Mouse (Mus musculus) left cerebral cortex, postnatal 4 days (tissue): ENCODE results near the gene Ube3b. TPM values are rescaled to one million over a fixed set of nuclear protein-coding genes. Genes with fewer than 3 reads are reported as not detected.

Experiments used
- DNase-seq: peaks from one replicate; pipeline ENCODE4 v3.0.0-alpha.2; 2022
- intact Hi-C: fragments of 180-260 bp; cut with DNase I; formaldehyde crosslinking; loops from one replicate; pipeline ENCODE4 v1.15.1; 2025
- total RNA-seq, 2 experiments: library from RNA; stranded (reverse); gene quantifications; 2 replicates each; pipeline ENCODE4 v1.2.3; 2021

Gene Ube3b
- total RNA-seq, 2 experiments from 2014 or later, result 67.7 to 68.4 TPM

DNA sequence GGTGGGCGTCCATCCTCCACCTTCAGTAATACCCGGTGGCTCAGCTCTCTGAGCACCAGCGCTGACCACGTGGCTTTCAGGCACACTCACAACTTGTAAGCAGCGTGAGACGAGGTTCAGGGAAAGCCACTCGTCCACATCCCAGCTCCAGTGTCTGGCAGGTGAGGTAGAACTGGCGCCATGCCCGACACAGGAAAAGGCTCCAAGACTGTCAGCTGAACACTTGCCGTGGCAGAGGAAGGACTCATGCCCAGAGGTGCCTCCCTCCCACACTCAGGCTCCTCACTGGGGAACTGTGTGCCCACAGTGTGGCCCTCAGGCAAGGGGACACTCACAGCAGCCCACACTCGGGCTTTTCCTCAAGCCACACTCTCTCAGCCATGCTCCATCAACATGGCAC is 7.2 kb upstream of the Ube3b start:
- intact Hi-C loops, result no loop called here
- DNase-seq, result no peak

DNA sequence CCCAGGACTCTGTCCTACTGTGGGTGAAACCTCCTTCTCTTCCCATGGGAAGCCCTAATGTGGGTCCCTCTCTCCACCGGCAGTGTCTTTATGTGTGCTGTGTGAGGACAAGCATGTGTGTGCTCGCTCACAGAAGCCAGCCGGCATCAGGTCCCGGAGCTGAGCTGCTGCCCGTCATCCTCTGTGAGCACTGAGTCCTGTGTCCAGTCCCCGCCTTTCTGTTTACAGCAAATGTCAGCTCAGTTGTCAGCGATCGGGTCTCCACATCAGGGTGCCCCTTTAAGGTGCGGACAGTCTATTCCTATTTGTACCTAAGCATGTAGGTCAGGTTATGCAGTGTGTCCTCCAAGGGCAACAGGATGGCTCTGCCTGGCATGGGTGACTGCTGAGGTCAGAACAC is 6.8 kb upstream of the Ube3b start:
- no peak for DNase-seq

GRCm38 (mm10) chr5:114374409-114375213 is 5.8 kb upstream of the Ube3b start:
- intact Hi-C loops, result no loop called here
- no peak for DNase-seq

More for the DNA sequence above, 6.8 kb upstream of the Ube3b start:
- intact Hi-C loops, result no loop called here

DNA sequence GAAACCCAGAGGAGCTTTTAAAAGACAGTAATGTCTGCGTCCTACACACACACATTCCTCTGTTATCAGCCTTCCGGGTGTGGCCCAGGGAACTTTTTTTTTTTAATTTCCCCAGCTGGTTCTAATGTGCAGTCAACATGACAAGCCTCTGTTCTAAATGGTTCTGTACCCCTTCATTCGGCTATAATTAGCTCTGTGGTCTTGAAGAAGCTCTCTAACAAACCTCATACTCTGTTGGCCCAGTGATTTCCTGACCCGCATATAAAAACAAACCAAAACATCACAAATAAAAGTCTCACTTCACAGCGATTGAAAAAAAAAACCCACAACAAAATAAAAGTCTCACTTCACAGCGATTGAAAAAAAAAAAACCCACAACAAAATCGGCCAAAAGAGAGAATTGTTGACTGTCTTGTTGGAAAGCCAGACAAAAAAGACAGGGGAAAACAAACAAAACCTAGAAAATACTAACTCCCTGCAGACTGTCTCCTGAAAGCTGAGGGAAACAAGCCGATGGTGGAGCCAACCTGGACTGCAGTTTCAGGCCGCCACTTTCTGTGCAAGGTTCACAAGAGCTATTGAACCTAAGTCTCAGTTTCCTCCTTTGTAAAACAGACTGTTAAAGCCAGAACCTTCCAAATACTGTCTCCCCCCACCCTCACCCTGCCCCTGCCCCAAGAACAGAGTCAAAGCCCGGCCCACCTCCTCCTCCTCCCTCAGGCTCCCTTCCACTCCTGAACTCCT is 2.1 kb upstream of the Ube3b start:
- no peak for DNase-seq
- intact Hi-C loops, result no loop called here

GRCm38 (mm10) chr5:114378936-114379335 is 1.5 kb upstream of the Ube3b start:
- no peak for DNase-seq
- intact Hi-C loops, result no loop called here

DNA sequence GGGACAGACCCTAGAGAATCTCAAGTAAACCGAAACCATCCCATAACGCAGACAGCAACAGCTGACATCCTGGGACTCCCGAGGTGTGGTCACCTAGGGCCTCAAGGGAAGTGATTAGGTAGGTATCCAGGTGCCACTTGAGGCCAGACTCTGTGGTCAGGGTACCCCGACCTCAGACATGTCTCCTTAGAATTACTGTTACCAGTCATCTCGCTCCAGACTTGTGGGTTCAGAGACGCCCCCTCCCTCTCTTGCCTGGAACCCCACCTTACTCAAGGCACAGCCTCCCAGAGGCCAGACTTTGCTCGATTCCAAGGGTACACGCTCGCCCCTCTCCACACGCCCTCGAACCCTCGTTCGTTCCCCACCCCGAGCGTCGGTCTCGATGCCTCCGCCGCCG is 644 bp upstream of the Ube3b start:
- intact Hi-C loops, result loop anchor here (5.0 kb wide), 1 partner anchor 67 kb away; no protein-coding TSS in a partner anchor
- DNase-seq, result no peak

- no peak for DNase-seq
- intact Hi-C loops, result loop anchor here (5.0 kb wide), 1 partner anchor 69 kb away; no protein-coding TSS in a partner anchor
Observed at GRCm38 (mm10) chr5:114381013-114381351, 575 bp downstream of the Ube3b start.

GRCm38 (mm10) chr5:114383184-114383904 is 2.9 kb downstream of the Ube3b start:
- DNase-seq, result peak; percentile 36
- intact Hi-C loops, result loop anchor here (5.0 kb wide), 1 partner anchor 71 kb away; no protein-coding TSS in a partner anchor

- intact Hi-C loops, result loop anchor here (5.0 kb wide), 1 partner anchor 72 kb away; no protein-coding TSS in a partner anchor
- DNase-seq, result no peak
Observed at GRCm38 (mm10) chr5:114384448-114384847, 4.0 kb downstream of the Ube3b start.

GRCm38 (mm10) chr5:114393169-114393568 is 12.8 kb downstream of the Ube3b start:
- intact Hi-C loops, result no loop called here
- DNase-seq, result no peak

DNA sequence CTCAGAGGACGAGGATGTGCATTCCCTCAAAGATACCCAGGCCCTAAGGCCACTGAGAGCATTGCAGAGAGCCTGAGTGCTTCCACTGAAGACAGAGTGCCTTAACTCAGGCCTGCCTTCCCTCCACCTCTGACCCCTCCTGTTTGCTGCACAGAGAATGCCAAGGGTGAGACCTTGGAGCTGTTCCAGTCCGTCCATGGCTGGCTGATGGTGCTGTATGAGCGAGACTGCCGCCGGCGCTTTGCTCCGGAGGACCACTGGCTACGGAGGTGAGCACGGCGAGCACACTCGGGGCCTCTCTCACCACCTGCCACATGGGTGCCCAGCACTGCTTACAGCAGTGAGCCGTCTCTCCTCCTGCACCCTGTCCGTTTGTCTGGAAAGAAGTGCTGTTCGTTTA is 26.2 kb downstream of the Ube3b start:
- no peak for DNase-seq
- intact Hi-C loops, result no loop called here

GRCm38 (mm10) chr5:114407269-114407668 is 26.9 kb downstream of the Ube3b start:
- peak; percentile 56 for DNase-seq
- intact Hi-C loops, result no loop called here

GRCm38 (mm10) chr5:114407810-114408209 is 27.4 kb downstream of the Ube3b start:
- intact Hi-C loops, result no loop called here
- DNase-seq, result no peak

GRCm38 (mm10) chr5:114408846-114409245 is 28.4 kb downstream of the Ube3b start:
- intact Hi-C loops, result no loop called here
- DNase-seq, result no peak

- DNase-seq, result peak; percentile 53
- intact Hi-C loops, result no loop called here
Observed at GRCm38 (mm10) chr5:114410429-114410828, 30.0 kb downstream of the Ube3b start.

GRCm38 (mm10) chr5:114412361-114412998 is 32.1 kb downstream of the Ube3b start:
- intact Hi-C loops, result no loop called here
- no peak for DNase-seq

- no peak for DNase-seq
- intact Hi-C loops, result no loop called here
Observed at GRCm38 (mm10) chr5:114413067-114413735, 32.8 kb downstream of the Ube3b start.

DNA sequence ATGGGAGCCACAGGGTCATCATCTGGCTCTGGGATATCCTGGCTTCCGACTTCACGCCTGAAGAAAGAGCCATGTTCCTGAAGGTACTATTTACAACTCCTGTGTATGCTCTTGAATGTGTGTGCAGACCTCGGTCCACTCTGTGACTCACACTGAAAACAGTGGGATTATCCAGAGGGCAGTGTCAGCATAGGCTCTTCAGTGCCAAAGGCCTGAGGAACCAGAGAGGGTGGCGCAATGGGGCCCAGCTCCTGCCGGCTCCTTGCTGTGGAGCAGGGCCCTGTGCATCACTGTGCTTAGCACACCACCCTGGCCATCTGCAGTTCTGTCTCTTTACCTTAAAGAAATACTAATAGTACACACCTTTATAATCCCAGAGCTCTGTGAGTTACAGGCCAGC is 35.2 kb downstream of the Ube3b start:
- intact Hi-C loops, result no loop called here
- DNase-seq, result no peak

- DNase-seq, result no peak
- intact Hi-C loops, result no loop called here
Observed at GRCm38 (mm10) chr5:114416855-114417254, 36.4 kb downstream of the Ube3b start.

- intact Hi-C loops, result no loop called here
- peak; percentile 52 for DNase-seq
Observed at GRCm38 (mm10) chr5:114418541-114418940, 38.1 kb downstream of the Ube3b start.
